Mouse (Mus musculus): ENCODE results near the gene Gpr18. TPM values are rescaled to one million over a fixed set of nuclear protein-coding genes. Genes with fewer than 3 reads are reported as not detected.

Gene Gpr18
- polyA plus RNA-seq, 1 experiment = not detected

GRCm38 (mm10) chr14:121893747-121894146, 21.8 kb downstream of the Gpr18 start:
- no peak for TF ChIP-seq GATA1 (IDR thresholded peaks at IDR 0.05; ENCODE audit: low read length)

GRCm38 (mm10) chr14:121884150-121884797, 31.3 kb downstream of the Gpr18 start:
- TF ChIP-seq GATA1 (IDR thresholded peaks at IDR 0.05; ENCODE audit: low read length) = no peak

- no peak for TF ChIP-seq GATA1 (IDR thresholded peaks at IDR 0.05; ENCODE audit: low read length)
Observed at GRCm38 (mm10) chr14:121881211-121881610, 34.4 kb downstream of the Gpr18 start.

- no peak for TF ChIP-seq GATA1 (IDR thresholded peaks at IDR 0.05; ENCODE audit: low read length)
Observed at GRCm38 (mm10) chr14:121879266-121879840, 36.2 kb downstream of the Gpr18 start.

- no peak for TF ChIP-seq GATA1 (IDR thresholded peaks at IDR 0.05; ENCODE audit: low read length)
Observed at GRCm38 (mm10) chr14:121878859-121879206, 36.7 kb downstream of the Gpr18 start.

GRCm38 (mm10) chr14:121878176-121878858, 37.3 kb downstream of the Gpr18 start, which contains the start of gene Ubac2:
Gene Ubac2 (plus strand): TSS chr14:121878620.
- no peak for TF ChIP-seq GATA1 (IDR thresholded peaks at IDR 0.05; ENCODE audit: low read length)

GRCm38 (mm10) chr14:121877640-121878039, 37.9 kb downstream of the Gpr18 start:
- no peak for TF ChIP-seq GATA1 (IDR thresholded peaks at IDR 0.05; ENCODE audit: low read length)

- no peak for TF ChIP-seq GATA1 (IDR thresholded peaks at IDR 0.05; ENCODE audit: low read length)
Observed at GRCm38 (mm10) chr14:121876860-121877259, 38.7 kb downstream of the Gpr18 start.

- no peak for TF ChIP-seq GATA1 (IDR thresholded peaks at IDR 0.05; ENCODE audit: low read length)
Observed at GRCm38 (mm10) chr14:121873646-121874045, 41.9 kb downstream of the Gpr18 start.

GRCm38 (mm10) chr14:121873172-121873571, 42.4 kb downstream of the Gpr18 start:
- TF ChIP-seq GATA1 (IDR thresholded peaks at IDR 0.05; ENCODE audit: low read length) = no peak

GRCm38 (mm10) chr14:121872760-121873159, 42.8 kb downstream of the Gpr18 start:
- TF ChIP-seq GATA1 (IDR thresholded peaks at IDR 0.05; ENCODE audit: low read length) = no peak

- TF ChIP-seq GATA1 (IDR thresholded peaks at IDR 0.05; ENCODE audit: low read length) = no peak
Observed at GRCm38 (mm10) chr14:121869111-121869510, 46.5 kb downstream of the Gpr18 start.

GRCm38 (mm10) chr14:121866574-121866973, 49.0 kb downstream of the Gpr18 start:
- no peak for TF ChIP-seq GATA1 (IDR thresholded peaks at IDR 0.05; ENCODE audit: low read length)

Other genes with a start within 250 kb of the Gpr18 start
- gene Dock9, start 117.9 kb downstream of the Gpr18 start, polyA plus RNA-seq (2012) = 1.2 and 1.4 TPM in 2 replicates
- 60.2 and 67.2 TPM in 2 replicates for gene Ubac2, start 37.2 kb downstream of the Gpr18 start, polyA plus RNA-seq (2012)
- 0.02 TPM in 1 of 2 replicates, not detected in the other for gene Gpr183, start 49.4 kb upstream of the Gpr18 start, polyA plus RNA-seq (2012)
- gene Timm8a2, start 118.9 kb upstream of the Gpr18 start, polyA plus RNA-seq (2012) = 0.09 TPM in 1 of 2 replicates, not detected in the other
- 185 and 220 TPM in 2 replicates for gene Tm9sf2, start 191.3 kb upstream of the Gpr18 start, polyA plus RNA-seq (2012)

Measured in G1E-ER4 (cell line).